Mouse (Mus musculus) adrenal gland, postnatal 36 days (tissue): ENCODE measurements at regions not wholly inside any gene's neighbourhood (a gene's known extent, or its start where the extent isn't known, plus 50 kb on each side); places are given as distances from the start of the nearest gene placed in this dataset.

Experiments
- DNase-seq, 2 experiments: peaks; one replicate each; pipeline ENCODE4 v3.0.0; 2021; ENCODE audit warnings: mixed read lengths in 1 of 2

DNA sequence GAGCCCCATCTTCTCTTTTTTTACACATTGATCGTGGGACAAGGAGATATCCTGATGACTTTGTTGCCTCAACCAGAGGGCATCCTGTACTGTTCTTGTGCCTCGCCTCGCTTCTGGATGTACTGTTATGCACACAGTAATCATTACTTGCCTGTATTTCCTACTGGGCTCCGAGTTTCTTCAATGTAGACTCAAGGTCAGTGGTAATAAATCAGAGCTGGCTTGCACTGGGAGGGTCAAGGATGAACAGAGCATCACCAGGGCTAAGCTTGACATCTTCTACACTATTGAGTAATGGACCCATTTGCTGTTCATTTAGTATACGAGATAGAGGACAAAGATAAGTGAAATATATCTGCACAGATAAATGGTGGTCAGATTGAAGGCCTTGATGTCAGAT is 295.1 kb upstream of the Igfbp3 start:
- DNase-seq = peak; percentile 35 to 44

DNA sequence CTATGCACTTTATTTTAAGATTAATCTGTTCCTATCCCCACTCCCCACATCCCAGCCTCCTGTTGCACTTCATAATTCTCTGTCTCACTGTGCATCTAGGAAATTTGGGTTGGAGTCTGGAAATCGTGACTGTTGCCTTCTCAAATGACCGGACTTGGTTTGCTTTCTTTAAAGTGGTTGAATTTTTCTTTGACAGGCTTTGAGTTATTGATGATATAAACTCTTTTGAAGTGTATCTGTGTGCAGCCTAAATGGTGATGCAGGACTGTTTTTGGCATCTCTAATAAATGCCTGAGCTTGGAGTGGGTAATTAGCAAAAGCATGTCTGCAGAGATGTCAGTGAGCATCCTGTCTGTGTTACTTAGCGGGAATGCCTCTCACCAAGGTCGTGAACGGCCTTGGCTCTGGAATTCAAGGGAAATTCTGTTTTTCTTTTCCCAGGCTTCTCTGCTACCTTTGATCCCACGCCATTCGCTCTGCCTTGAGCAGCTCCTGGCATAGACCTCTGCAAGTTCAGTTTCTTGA is 292.8 kb upstream of the Igfbp3 start:
- peak in 1 of 2 experiments; percentile 8 for DNase-seq

DNA sequence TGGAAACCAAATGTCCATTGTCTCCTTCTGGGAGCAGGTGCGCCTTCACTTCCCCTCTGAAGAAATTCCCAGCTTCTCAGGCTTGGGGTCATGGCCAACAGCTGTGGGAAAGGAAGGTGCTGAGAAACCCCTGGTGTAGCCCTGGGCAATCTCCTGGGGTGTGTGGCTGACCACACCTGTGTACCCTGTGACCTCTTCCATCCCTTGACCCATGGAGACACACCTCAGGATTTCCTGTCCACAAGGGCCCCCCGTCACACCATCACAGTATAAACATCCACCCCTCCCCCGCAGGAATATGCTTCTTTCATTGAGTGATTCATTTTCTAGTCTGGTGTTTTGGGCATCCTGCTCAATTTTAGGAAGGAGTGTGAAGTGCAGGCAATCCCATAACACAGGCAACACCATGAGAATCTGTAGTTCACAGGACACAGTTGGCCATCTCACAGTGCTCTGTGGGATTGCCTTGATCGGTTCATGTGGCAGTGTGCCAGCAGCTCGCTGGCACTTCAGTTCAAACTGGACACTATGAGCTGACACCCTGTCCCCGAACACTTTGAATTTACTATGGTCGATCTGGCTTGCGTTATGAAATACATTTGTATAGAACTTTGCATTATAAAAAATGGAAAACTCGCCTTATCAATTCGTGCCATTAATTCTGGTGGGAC is 291.1 kb upstream of the Igfbp3 start:
- DNase-seq = peak; percentile 28 to 50

DNA sequence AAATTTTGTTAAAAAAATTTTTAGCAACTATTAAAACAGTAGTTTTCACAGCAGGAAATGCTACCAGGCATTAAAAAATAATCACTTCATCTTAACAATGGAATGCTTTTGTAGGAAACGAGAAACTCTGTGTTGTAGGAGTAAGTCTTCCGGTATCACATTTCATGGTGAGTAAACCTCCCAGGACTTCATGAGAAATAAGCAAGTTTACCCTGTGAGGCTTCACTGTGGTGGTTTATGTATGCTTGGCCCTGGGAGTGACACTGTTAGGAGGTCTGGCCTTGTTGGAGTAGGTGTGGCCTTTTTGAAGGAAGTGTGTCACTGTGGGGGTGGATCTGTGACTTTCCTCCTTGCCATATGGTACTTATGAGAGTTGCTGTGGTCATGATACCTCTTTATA is 289.0 kb upstream of the Igfbp3 start:
- DNase-seq = no peak

DNA sequence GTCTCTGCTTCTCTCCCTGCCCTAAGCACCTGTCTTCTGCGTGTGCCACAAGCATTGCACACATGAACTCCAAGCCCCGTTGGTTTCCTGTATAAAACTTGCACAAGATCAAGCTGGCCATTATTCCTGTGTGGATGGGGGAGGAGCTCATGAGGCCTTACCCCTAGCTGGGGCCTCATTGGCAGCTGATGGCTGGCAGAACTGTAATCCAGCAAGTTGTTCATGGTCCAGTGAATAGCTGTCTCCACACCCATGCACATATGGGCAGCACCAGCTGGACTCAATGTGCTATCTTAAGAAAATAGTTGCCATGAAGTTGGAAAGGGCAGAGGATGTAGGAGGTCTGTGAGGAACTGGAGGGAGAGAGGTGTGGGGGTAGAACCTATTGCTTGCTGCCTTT is 288.3 kb upstream of the Igfbp3 start:
- no peak for DNase-seq

DNA sequence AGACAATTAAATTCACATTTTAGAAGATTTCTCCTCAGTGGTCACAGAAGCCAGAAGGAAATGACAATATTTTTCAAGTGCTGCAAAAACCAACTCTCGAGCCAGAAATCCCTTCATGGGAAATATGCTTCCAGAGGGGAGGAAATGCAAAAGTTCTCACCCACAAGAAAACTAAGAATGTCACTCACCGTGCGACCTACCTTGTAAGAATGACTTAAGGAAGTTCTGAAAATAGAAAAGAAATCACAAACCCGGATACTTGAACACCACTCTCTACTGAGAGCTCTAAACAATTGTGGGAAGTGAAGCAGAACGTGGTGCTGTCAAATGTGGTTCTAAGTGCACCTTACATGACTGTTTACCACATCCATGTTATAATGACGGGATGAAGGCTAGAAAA is 284.1 kb upstream of the Igfbp3 start:
- DNase-seq = no peak

DNA sequence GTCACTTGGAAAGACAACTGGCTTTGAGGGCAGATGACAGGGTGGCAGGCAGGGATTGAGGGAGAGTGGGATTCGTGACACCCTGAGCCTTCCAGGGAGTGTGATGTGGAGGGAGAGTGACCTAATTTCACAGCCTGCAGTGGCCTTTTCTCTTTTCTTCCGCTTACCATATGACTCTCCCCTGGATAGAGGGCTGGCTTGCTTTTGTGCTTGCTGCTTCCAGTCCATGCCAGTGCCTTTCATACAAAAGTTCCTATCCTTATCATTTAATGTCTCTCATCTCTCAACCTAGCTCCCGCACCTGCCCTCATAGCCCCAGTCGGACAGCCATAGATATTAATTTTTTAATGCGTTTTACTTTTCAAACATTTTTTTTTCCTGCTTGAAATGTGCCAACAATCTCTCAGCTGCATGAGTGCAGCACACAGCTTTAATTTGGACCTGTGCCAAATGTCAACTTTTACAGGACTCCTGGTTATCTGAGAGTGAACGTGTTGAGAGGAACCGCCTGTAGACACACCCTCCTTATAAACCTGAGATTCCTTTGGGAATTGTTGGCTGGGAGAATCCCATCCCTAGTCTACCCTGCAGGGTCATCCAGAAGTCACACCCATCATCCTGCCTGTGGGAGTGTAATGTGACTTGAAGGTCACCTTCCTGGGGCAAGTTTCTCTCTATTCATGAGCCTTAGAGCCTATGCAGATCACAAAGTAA is 260.3 kb upstream of the Igfbp3 start:
- no peak for DNase-seq

DNA sequence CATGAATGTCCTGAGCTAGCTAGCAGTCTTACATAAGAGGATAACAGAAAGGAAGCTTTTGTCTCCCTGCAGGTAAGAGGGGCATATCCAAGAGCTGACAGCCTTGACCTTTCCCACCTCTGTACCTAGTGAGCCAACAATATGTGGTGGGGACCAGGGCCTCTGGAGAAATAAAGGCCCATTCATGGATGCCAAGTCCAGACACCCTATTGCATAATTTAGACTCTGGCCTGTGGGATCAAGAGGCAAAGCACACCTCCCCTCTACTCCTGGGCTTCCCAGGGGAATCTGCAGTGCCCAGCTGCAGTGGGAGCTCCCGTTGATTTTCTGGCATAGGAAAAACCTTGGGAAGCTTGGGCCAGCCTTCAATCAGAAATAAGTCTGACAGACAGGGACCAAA is 251.8 kb upstream of the Igfbp3 start:
- DNase-seq = no peak

DNA sequence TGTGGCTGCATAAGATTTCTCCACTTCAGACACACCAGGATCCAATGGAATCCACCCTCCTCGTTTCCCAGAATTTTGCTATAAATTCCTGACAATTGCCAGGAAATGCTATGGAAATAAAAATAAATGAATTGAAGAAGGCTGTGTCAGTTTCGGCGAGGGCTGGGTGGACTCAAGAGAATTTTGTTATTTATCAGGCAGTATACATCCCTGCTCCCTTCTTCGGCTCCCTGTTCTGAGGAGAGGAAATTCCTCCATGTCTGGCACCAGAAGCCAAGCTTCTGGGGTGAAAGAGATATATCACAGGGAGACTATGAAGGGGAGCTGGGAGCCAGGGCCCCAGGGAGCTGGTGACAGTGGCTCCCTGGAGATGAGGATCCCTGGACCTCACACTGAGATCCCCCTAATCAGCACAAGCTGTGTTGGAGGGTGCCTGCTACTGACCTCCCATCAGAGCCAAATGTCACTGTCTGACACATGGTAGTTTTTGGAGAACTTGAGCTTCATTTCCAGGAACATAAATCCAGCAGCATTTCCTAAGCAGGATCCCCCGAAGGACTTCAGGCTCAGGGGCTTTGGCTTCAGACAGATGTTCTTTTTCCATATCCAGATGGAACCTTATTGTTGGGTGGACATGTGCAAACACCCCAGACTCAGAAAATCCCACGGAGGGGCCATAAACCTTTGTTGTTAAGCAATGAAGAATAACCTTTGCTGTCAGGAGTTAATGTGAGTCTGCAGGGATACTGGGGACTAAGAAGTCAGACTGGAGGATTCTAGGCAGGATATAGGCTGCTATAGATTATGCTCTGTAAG is 248.4 kb upstream of the Igfbp3 start:
- DNase-seq = no peak

DNA sequence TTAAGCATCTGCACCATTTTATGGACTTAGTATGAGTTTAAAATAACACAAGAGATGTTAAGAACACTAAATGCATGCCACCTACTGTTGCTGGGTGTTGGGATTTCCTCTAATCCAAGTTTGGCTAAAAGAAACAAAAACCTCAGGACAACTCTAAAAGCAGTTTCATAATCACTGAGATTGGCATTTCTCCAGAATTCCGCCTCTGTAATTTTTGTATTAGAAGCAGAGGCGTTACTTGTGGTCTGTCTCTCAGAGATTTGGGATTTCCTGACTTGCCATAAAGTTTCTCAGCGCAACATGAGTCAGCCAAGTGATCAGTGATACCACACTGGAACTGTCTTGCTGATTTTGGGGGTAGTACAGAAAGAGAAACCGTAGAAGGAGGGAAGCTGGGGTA is 238.0 kb upstream of the Igfbp3 start:
- no peak for DNase-seq

DNA sequence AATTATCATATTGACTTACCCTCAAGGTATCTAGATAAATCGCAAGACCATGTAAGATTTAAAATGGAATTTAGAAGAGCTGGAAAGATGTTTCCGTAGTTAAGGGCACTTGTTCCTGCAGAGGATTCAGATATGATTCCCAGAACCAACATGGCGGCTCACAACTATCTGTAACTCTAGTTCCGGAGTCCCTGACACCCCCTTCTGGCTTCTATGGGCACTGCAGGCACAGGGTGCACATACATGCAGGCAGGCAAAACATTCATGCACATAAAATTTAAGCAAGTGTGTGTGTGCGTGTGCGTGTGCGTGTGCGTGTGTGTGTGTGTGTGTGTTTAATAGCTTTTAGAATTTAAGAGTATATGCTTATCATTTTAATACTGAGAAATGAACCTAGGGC is 230.8 kb upstream of the Igfbp3 start:
- no peak for DNase-seq

DNA sequence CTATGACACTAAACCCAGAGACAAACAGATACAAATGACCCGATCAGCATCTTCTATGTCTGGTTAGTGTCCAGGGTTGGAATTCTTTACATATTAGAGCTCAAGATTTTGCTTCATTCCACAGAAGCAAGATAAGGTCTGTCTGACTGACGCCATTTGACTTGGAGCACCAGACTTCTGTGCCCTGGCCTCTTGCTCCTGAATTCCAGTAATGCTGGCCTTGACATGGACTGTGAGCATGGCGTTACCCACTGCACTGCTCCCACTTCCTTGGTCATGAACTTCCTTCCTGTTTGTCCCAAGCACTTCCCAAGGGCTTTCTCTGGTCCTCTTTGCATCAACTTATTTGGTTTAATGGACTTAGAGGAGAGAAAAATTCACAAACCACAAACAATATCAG is 225.6 kb upstream of the Igfbp3 start:
- DNase-seq = no peak

DNA sequence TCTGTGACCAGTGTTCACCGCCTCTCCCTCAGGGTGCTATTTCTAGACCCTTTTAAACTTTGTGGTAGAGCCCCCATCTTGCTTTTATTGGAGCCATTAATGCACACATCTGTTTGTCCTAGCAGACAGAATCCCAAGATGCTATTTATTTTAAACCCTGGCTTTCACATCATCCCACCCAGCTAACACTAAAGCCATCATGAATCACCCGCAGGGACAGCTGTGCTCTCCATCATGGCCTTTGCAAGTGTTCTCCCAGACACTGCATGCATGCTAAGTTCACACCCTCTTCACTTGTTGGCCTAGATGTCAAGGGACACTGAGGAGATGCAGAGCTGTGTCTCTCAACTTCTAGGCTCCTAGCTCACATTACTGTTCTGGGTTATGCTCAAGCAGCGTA is 220.9 kb upstream of the Igfbp3 start:
- no peak for DNase-seq

DNA sequence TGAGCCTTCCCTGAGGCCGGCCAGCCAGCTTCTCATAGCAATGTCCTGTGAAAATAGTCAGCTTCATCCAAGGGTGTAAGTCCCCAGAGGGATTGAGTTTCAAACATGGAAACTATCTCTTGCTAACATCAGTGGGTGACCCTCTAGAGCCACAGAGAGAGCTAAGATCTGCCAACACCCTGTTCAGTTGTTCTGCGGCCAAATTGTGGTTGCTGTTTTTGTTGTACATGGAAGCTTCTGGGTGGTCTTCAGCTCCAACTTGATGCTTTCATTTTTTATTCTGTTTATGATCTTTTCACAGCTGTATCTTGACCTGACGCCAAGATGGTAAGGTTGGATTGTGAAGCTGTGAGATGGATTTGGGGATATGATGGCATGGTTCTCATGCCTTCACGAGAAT is 214.0 kb upstream of the Igfbp3 start:
- no peak for DNase-seq

DNA sequence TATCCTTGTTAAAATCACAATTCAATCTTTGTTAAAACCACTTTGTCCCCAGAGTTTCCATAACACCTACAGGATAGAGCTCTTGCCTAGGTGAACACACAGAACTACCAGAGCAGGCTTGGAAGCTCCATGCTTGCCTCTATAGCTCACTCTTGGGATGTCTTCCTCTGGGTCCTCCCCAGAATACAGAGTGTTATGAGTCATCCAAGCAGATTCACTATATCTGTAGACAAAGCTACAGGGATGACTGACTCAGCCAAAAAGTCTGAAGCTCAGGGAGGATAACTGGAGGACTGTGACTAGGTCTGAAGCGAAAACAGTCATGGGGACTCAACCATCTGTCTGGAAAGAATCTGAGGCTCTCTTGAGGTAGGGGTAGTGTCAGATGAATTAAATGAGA is 211.5 kb upstream of the Igfbp3 start:
- DNase-seq = no peak

DNA sequence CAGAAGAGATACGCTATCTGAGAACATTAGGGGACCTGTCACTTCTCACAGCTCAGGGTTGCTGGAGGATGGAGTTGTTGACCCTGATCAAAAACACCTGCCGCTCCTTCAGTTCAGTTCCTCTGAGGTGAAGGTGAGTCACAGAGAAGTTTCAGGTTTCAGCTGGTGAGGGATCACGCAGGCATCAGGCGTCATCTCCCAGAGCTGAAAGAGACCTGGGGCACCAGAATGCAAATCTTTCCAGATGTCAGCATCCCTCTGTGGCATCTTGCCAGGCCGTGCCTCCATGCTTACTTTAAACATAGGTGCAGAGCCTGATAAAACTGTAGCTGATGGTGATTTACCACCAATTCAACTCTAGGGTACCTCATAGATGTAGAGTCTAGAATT is 210.4 kb upstream of the Igfbp3 start:
- DNase-seq = no peak

DNA sequence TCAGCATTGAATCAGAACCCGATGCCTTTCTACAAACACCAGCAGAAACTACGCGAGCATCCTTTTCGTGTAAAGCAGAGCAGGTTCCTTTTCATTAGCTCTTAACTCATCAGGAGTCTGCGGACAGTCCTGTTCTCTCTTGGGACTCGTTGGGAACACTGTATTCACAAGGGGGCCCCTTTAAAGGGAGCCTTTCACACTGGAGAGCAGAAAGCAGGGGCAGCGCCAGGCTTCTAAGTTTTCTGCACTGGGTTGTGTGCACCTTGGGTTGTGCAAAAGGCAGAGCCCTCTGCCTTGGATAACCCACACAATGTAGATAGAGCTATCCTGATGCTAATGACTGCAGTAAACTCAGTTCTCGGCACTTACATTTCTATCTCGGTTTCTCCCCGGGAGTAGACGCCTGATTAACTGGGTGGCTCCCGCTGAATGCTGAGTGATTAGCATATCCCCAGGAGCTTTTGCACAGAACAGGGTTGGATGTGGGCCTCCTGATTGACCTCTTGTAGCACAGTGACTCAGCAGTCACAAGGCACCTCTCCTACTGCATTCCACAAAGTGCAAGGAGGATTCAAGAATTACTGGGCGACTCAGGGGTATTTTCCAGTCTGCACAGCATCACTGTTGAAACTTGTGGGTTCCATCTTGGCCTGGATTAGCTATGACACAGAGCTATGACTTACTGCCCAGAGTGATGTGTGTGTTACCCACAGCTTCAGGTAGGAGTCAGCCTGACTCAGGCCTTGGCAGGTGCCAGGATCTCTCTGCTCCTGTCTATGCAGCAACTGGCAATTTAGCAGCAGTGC is 209.8 kb upstream of the Igfbp3 start:
- DNase-seq = peak in 1 of 2 experiments; percentile 7

DNA sequence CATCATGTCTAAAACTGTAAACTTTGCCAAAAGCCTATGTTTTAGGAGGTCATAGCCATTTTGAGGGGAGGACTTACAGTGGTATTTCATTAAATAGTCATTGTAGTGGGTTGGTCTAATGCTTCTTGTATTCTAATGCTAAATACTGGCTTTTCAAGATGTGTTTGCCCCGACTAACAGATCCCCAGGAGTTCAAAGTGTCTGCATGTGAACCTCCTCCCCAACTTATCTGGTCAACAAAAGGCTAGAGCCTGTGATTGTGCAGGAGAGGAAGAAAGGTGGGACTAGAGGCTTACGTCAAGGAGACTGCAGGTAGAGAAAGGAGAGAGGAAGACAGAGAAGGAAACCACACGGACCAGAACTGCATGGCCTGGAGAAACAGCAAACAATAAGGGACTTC is 198.9 kb upstream of the Igfbp3 start:
- DNase-seq = no peak

DNA sequence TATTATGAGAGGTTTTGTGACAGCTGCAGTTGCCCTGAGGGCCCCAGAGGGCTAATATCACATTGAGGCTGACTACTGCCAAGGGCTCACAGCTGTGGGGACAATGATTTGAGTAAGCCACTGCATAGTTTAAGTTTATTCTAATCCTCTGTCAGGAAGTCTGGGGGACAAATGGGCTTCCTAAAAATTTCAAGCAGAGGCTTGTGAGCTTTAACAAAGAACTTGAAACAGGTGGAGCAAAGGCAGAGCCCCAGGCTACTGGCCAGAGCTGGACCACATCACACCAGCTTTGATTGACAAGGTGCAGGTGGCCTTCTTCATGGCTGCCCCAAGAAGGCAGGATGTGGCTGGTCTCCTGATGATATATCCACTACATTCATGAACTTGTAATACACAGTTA is 195.3 kb upstream of the Igfbp3 start:
- DNase-seq = no peak

DNA sequence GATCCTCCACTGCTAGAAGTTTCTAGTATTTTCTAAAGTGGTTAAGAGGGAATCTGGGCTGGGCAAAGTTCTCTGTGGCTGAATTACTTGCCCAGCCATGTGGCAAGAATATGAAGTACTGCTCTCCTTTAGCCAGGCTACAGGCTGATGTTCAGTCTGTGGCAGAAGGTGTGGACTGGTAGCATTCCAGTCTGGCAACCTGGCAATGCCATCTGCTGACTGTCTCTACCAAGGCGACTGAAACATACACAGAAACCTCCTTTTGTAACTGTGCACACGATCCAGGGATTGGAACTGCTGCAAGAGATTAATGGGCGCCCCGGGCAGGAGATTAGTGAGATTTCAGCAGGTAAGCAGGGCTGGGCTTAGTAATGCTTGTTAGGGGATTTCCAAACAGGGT is 190.9 kb upstream of the Igfbp3 start:
- DNase-seq = no peak

DNA sequence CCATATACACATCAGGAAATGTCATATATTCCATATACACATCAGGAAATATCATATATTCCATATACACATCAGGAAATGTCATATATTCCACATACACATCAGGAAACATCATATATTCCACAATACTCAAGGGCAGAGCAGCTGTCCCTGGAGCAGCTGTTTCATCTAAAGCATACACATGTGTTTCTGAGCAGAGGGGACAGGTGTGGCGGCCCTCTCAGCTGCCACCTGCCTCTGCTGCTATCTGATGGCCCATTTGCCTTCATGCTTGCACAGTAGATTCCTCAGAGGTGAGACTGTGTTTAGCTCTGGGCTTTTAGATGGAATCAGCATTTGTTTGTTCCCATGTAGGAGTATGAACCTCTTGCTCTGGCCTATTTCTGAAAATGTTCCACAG is 158.1 kb upstream of the Igfbp3 start:
- DNase-seq = no peak

DNA sequence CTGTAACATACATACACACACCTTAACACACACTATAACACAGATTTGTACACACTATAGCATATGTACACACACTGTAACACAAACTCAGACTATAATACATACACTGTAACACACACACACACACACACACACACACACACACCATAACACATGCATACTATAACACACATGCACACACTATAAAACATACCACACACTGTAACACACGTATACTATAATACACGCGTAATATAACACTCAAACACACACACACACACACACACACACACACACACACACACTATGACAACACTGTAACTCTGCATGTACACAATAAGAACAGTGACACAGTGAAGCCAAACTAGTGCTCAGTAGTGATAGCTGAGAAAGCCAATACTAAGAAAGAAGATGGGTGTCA is 147.7 kb upstream of the Igfbp3 start:
- DNase-seq = no peak
